Mouse (Mus musculus) forebrain, embryonic 10.5 days (tissue): ENCODE measurements at regions not wholly inside any gene's neighbourhood (a gene's known extent, or its start where the extent isn't known, plus 50 kb on each side); places are given as distances from the start of the nearest gene placed in this dataset.

Source experiments
- DNase-seq: peaks from one replicate; pipeline ENCODE4 v3.0.0-alpha.2; 2017; ENCODE audit warnings: low spot score; ENCODE audit errors: extremely low spot score
- H3K27ac ChIP-seq: fragments of 300-500 bp; sonication (generic); 2 replicates; pipeline ENCODE4 v1.5.1; 2016; ENCODE audit warnings: mild to moderate bottlenecking
- H3K27me3 ChIP-seq: fragments of 300-500 bp; sonication (generic); 2 replicates; pipeline ENCODE4 v1.6.1; 2016; ENCODE audit warnings: mild to moderate bottlenecking; ENCODE audit not compliant: poor library complexity, severe bottlenecking
- H3K36me3 ChIP-seq: fragments of 300-500 bp; sonication (generic); replicated peaks from 2 replicates; pipeline ENCODE4 v1.6.1; 2016; ENCODE audit warnings: mild to moderate bottlenecking, moderate library complexity
- H3K4me1 ChIP-seq: fragments of 300-500 bp; sonication (generic); 2 replicates; pipeline ENCODE4 v1.6.1; 2016
- H3K4me3 ChIP-seq: fragments of 300-500 bp; sonication (generic); 2 replicates; pipeline ENCODE4 v1.5.1; 2016; ENCODE audit warnings: mild to moderate bottlenecking, moderate library complexity
- H3K9me3 ChIP-seq: fragments of 300-500 bp; sonication (generic); 2 replicates; pipeline ENCODE4 v1.6.1; 2016; ENCODE audit warnings: mild to moderate bottlenecking, moderate library complexity
- WGBS: fragments of 180-500 bp; shearing (Covaris S2); methylation state at CpG from one replicate; pipeline ENCODE4 v1.1.7; 2016; 5-methylcytosine and 5-hydroxymethylcytosine counted together

DNA sequence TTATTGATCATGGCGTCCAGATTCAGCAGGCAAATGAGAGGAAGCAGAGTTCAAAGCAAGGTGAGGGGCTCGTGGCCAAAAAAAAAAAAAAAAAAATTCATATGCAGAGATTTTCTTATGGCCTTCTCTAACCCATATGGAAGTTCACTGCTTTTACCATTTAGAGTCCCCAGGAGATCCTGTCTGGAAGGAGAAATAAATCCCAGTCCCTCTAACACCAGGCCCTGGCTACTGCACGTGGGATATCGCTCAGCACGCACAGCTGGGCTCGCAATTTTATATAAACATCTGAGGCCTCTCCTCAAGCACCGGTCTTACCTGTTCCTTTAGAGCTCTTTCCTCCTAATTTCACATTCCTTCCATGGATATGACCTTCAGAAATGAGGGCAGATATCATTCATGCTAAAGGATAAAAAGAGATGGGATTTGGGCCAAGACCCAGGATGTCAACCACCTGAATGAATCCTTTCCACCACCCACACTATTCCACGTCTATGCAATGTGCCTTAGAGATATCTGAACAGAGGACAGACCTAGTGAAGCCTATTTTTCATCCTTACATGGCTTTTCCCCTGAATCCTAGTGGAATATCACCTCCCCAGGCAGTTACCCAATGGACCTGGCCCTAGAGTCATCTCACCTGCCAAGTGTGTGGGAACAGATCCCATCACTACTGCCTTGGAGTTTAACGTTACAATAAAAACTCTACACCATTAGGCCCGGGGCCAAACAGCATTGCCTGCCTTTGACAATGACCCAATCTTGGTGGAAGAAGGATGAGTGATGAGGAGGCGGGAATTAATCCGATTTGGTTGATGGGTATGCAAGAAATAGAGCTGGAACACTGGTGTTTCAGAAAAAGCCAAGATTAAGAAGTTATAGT is 161.9 kb downstream of the Trim52 start:
- Histone ChIP-seq H3K27ac (no peak overlapping the region), H3K36me3 (no peaks in the 10 kb centered on the region), H3K27me3 (no peaks in the 10 kb centered on the region), H3K9me3 (no peaks in the 10 kb centered on the region), H3K4me1 (no peaks in the 10 kb centered on the region; the same call in 1 of the 2 replicates), H3K4me3 (no peak overlapping the region)
- 86% methylated on average over 12 of the region's 12 CpGs for WGBS
- no peak for DNase-seq

DNA sequence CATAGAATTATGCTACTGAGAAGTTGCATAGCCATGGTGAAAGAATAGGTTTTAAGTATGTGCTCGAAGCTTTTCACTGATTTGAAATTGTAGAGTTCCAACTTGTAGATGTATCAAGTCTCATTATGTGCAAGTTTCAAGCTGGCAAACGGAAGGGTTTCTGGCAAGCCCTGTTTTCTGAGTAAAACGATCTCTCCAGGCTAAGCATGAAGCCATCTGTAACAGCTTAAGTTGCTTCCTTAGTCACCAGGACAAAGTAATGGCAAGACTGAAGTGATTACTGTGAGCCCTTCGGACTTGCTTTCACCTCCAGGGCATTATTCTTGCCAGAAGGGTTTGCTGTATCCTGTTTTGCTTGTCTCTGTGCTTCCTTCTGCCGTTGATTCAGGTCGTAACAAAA is 163.7 kb downstream of the Trim52 start:
- H3K4me3 ChIP-seq, result no peak overlapping the region
- no peak for DNase-seq
- H3K36me3 ChIP-seq, result no peaks in the 10 kb centered on the region
- WGBS, result 58% methylated on average over 6 of the region's 6 CpGs
- no peak overlapping the region for H3K27ac ChIP-seq
- H3K27me3 ChIP-seq, result no peaks in the 10 kb centered on the region
- no peaks in the 10 kb centered on the region for H3K9me3 ChIP-seq
- no peaks in the 10 kb centered on the region; the same call in 1 of the 2 replicates for H3K4me1 ChIP-seq

- WGBS, result 52% methylated on average over 8 of the region's 8 CpGs
Observed at GRCm38 (mm10) chr14:106313558-106313957, 207.6 kb downstream of the Trim52 start.

DNA sequence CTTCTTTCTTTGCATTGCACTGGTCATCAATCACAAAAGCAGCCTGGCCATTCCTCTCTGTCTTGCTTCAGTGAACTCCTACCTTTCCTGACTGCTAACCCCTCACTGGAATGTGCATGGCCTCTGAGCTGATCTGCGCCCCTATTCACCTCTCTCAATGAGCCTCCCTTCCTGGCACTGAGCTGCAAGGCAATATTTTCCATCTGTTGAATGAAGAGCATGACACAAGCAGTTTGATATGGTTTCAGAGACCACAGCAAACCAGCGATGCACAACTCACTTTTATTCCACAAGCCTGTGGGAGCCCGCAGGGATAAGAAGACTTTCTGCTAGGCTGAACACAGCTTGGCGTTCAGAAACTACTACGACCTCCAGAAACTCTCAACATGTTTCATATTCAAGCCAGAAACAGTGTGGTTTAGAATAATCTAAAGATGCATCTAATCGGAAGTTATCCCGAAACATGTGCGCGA is 208.1 kb downstream of the Trim52 start:
- no peaks in the 10 kb centered on the region for H3K9me3 ChIP-seq

More at GRCm38 (mm10) chr14:106313558-106313957, 207.6 kb downstream of the Trim52 start:
- Histone ChIP-seq H3K27ac (no peak overlapping the region), H3K36me3 (no peaks in the 10 kb centered on the region), H3K4me1 (0 out of 2 replicates have a peak, but pooled peaks cover 10% of the 10 kb centered on the region), H3K27me3 (no peaks in the 10 kb centered on the region), H3K4me3 (no peak overlapping the region), H3K9me3 (no peaks in the 10 kb centered on the region)
- no peak for DNase-seq

GRCm38 (mm10) chr14:106318767-106319166 is 212.8 kb downstream of the Trim52 start:
- Histone ChIP-seq H3K27me3 (no peaks in the 10 kb centered on the region), H3K27ac (no peak overlapping the region), H3K4me3 (no peak overlapping the region), H3K36me3 (no peaks in the 10 kb centered on the region), H3K4me1 (0 out of 2 replicates have a peak, but pooled peaks cover 6% of the 10 kb centered on the region), H3K9me3 (no peaks in the 10 kb centered on the region)
- DNase-seq, result no peak
- WGBS, result 68% methylated on average over 5 of the region's 5 CpGs

More for the DNA sequence above, 208.1 kb downstream of the Trim52 start:
- no peak for DNase-seq
- WGBS, result 59% methylated on average over 9 of the region's 9 CpGs
- H3K4me1 ChIP-seq, result 0 out of 2 replicates have a peak, but pooled peaks cover 10% of the 10 kb centered on the region
- H3K27me3 ChIP-seq, result no peaks in the 10 kb centered on the region
- no peak overlapping the region for H3K27ac ChIP-seq
- no peaks in the 10 kb centered on the region for H3K36me3 ChIP-seq
- H3K4me3 ChIP-seq, result no peak overlapping the region

DNA sequence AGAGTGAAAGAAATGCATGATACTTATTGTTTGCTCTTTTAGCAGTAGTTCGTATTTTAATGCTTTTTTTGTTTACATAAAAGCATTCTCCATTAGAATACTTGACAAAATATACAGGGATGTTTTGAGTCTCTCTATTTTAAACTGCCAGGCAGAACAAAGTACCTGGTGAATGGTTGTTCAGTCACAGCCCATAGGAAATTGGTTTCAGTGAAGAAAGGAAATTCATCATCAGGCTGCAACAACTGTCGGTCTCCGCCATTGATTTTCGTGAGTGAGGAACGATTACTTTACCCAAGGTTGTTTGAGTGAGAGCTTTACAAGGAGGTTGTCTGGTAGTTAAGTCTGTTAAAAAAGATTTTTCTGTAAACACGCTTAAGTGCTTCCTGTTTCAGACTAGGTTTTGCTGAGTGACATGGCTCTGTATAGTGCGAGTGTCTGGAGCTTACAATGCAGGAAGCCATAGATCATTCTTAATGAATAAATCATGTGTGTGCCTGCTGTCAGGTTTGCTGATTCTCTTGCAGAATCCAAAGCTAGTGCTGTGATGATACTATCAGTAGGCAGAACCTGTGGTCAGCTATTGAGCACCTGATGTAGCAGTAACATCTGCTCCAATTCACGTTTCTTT is 221.8 kb downstream of the Trim52 start:
- no peaks in the 10 kb centered on the region for H3K36me3 ChIP-seq
- H3K27me3 ChIP-seq, result no peaks in the 10 kb centered on the region
- H3K9me3 ChIP-seq, result no peaks in the 10 kb centered on the region
- no peak for DNase-seq
- no peaks in the 10 kb centered on the region for H3K4me1 ChIP-seq
- no peak overlapping the region for H3K27ac ChIP-seq
- WGBS, result 92% methylated on average over 8 of the region's 8 CpGs
- H3K4me3 ChIP-seq, result no peak overlapping the region

DNA sequence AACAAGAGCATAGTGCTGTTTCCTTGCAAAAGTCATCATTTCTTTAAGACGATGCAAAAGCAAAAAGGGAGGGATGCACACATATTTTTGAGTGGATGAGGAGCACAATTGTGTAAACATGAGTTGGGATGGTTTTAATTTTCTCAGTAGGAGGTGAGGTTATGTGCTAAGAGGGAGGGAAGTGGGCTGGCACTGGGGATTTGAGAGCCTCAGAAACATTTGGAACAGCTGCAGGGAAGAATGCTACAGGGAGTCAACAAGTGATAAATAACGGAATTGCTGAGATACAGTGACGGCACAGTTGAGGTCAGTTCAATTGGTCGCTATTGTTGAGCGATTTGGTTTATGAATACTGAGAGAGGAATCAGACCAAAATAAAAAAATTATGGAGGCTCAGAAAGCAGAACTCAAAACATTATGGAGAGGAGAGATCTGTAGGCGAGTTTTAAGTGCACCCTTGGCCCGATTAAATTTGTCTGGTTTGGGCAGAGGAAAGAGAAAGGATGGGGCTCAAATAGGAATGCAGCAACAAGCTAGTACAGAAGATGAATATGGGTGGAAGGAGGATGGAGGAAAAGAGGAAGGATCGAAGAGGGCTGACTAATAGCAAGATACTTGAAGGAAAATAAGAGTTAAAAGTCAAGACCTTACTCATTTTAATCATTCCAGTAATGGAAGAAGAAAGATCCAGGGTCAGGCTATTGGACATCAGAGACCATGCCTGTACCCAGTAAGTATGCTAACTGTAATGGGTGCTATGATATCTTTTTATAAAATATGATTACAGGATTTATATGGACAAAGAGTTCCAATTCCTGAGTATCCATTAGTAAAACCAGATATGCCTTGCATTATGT is 259.0 kb downstream of the Trim52 start:
- Histone ChIP-seq H3K27ac (no peak overlapping the region), H3K36me3 (no peaks in the 10 kb centered on the region), H3K27me3 (no peaks in the 10 kb centered on the region), H3K4me1 (no peaks in the 10 kb centered on the region), H3K9me3 (no peaks in the 10 kb centered on the region), H3K4me3 (no peak overlapping the region)
- WGBS, result 69% methylated on average over 8 of the region's 8 CpGs
- no peak for DNase-seq

GRCm38 (mm10) chr14:106365624-106366118 is 259.7 kb downstream of the Trim52 start:
- no peaks in the 10 kb centered on the region for H3K36me3 ChIP-seq
- DNase-seq, result no peak
- no peaks in the 10 kb centered on the region for H3K4me1 ChIP-seq
- H3K4me3 ChIP-seq, result no peak overlapping the region
- 60% methylated on average over 3 of the region's 3 CpGs for WGBS
- no peaks in the 10 kb centered on the region for H3K9me3 ChIP-seq
- H3K27me3 ChIP-seq, result no peaks in the 10 kb centered on the region
- H3K27ac ChIP-seq, result no peak overlapping the region

- Histone ChIP-seq H3K27me3 (peaks cover 5% of the 10 kb centered on the region), H3K4me1 (peaks cover 5% of the 10 kb centered on the region; the same call in 1 of the 2 replicates), H3K9me3 (no peaks in the 10 kb centered on the region), H3K27ac (no peak overlapping the region), H3K4me3 (no peak overlapping the region), H3K36me3 (no peaks in the 10 kb centered on the region)
- WGBS, result 13% methylated on average over 1 of the region's 1 CpGs
- DNase-seq, result no peak
Observed at GRCm38 (mm10) chr14:106373451-106373850, 267.5 kb downstream of the Trim52 start.

DNA sequence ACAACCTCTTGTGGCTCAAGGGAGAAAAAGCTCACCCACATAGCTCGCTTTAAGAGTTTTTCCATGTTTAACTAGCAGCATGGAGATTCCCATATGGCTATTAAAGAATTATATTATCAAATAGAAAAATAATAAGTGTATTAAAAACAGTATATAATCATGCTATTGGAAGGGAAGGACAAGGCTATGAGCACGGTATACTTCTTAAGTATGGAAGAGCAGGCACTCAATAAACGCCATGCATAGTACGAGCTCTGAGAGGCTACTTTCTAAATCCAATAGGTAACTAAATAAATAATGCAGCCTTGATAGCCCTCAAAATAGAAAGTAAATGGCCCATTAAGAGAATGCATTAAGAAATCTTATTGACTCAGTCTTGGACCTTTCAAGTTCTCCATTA is 273.6 kb downstream of the Trim52 start:
- peaks cover 5% of the 10 kb centered on the region for H3K27me3 ChIP-seq
- DNase-seq, result no peak
- H3K27ac ChIP-seq, result no peak overlapping the region
- no peak overlapping the region for H3K4me3 ChIP-seq
- no peaks in the 10 kb centered on the region for H3K9me3 ChIP-seq
- H3K4me1 ChIP-seq, result no peaks in the 10 kb centered on the region
- H3K36me3 ChIP-seq, result no peaks in the 10 kb centered on the region
- WGBS, result 93% methylated on average over 4 of the region's 4 CpGs

DNA sequence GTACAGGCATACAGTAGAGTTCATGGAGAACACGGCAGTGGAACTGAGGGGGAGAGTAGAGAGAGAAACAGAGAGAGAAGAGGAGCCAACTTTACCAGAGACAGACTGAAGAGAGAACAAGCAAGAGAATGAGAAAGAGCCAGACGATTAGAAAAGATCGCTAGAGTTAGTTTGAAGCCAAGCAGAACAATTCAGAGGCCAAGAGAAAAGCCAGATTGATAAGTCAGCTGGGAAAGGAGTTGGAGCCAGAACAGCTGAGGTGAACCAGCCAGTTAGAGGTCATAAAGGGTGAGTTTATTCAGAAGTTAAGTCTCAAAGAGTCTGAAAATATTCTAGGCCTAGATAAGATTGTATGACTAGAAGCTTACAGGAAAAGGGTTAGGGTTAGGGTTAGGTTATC is 281.7 kb downstream of the Trim52 start:
- Histone ChIP-seq H3K27me3 (no peaks in the 10 kb centered on the region), H3K4me1 (no peaks in the 10 kb centered on the region), H3K27ac (no peak overlapping the region), H3K36me3 (no peaks in the 10 kb centered on the region), H3K4me3 (no peak overlapping the region), H3K9me3 (no peaks in the 10 kb centered on the region)
- DNase-seq, result no peak
- WGBS, result 91% methylated on average over 3 of the region's 3 CpGs

DNA sequence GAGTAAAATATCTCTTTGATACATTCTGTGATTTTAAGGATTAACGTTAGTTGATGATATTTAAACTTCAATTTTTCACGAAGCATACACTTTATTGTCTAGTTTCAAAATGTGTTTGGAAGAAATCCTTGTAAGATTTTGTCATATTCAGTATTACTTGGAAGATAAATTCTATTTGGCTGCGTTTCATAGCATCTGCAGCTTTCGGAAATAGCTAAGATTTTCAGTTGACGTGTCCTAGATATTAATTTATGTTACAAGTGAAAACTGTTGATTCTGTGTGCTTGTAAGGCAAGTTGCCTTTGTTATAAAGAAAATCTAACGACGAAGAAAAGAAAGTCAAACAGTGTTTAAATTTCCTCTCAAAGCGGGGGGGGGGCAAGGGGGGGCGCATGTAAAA is 284.5 kb downstream of the Trim52 start:
- Histone ChIP-seq H3K36me3 (no peaks in the 10 kb centered on the region), H3K9me3 (no peaks in the 10 kb centered on the region), H3K4me1 (no peaks in the 10 kb centered on the region), H3K4me3 (no peak overlapping the region), H3K27me3 (no peaks in the 10 kb centered on the region), H3K27ac (no peak overlapping the region)
- no peak for DNase-seq
- WGBS, result 92% methylated on average over 9 of the region's 9 CpGs
